Comparison of ENCODE assay signal across 8 mouse cellular contexts in genomic region chr5:151189789-151190378, GRCm38 (mm10). TPM values are rescaled to one million over a fixed set of nuclear protein-coding genes. Genes with fewer than 3 reads are reported as not detected.
DNase-seq lines count a peak whose midpoint lies in the region; ATAC-seq and TF ChIP-seq lines count a peak whose summit lies in the region.

No protein-coding gene starts in this region.

- TF ChIP-seq CTCF in cortical plate, adult 2 months (IDR thresholded peaks at IDR 0.05; ENCODE audit: extremely low read depth, insufficient read depth, low read length) = no peak

- no peaks in the 10 kb centered on the region for H3K4me1 ChIP-seq in cortical plate, adult 2 months (ENCODE audit: control insufficient read depth, insufficient read depth, low read length)

- peak overlapping the region; percentile 63 for H3K27ac ChIP-seq in cortical plate, adult 2 months (ENCODE audit: insufficient read depth, low read length)

- peak; percentile 38 for DNase-seq in WW6 (ENCODE audit: low read depth, low spot score)
- DNase-seq in gastrocnemius, postnatal 25 days = peak; percentile 69
- DNase-seq in hindlimb bud, embryonic 11.5 days (ENCODE audit: extremely low spot score, low read depth, low spot score) = peak; percentile 63
- peak; percentile 46 for DNase-seq in left cerebral cortex, postnatal 4 days
- peak; percentile 71 for DNase-seq in skeletal muscle tissue, adult 2 months (ENCODE audit: low read depth, low spot score)
- DNase-seq in cerebellum, adult 11 months = no peak

- intact Hi-C loops in left cerebral cortex, postnatal 4 days (cut with DNase I) = no loop called here

- TF ChIP-seq POLR2A in cortical plate, adult 2 months (IDR thresholded peaks at IDR 0.05; ENCODE audit: extremely low read depth, insufficient read depth, low read length) = no peak

- peak; percentile 92 for ATAC-seq in megakaryocyte-erythroid progenitor cell, adult 5-6 weeks (replicated peaks; ENCODE audit: low FRiP score, low TSS enrichment, poor library complexity, severe bottlenecking)

- peak overlapping the region; percentile 75 for H3K4me3 ChIP-seq in cortical plate, adult 2 months (ENCODE audit: insufficient read depth, low read length)

RNA-seq across cellular contexts. Expression of gene Stard13, which starts 43.8 kb away (rescaled TPM):
- polyA plus RNA-seq in cortical plate, adult 2 months (2012; rRNA removed) = 9.2 and 10.8 TPM in 2 replicates
- total RNA-seq in gastrocnemius, postnatal 25 days (2021) = 1 to 10 TPM; 6.4 to 7.6 TPM
- 10 to 100 TPM; 12.3 to 14.9 TPM for total RNA-seq in left cerebral cortex, postnatal 4 days (2021)
- total RNA-seq in megakaryocyte-erythroid progenitor cell, adult 5-6 weeks (2014; fragmentation: Nextera tagmentation) = not detected in 2 replicates
- total RNA-seq in megakaryocyte-erythroid progenitor cell, adult 5-6 weeks (2017) = 0.19 TPM in 1 of 2 replicates, not detected in the other

Comparison
In these comparisons a context has a peak if more than half of its experiments do, and no peak if none do; other contexts are left out.
1. RNA of gene Stard13, which starts 43.8 kb away (total RNA-seq): 12.3 to 14.9 TPM in left cerebral cortex, postnatal 4 days and 6.4 to 7.6 TPM in gastrocnemius, postnatal 25 days; 0.19 TPM in megakaryocyte-erythroid progenitor cell, adult 5-6 weeks; every median in the first group is over 4 times any median in the second.